20 mouse cellular contexts compared by ENCODE assay signal in the genomic region with DNA sequence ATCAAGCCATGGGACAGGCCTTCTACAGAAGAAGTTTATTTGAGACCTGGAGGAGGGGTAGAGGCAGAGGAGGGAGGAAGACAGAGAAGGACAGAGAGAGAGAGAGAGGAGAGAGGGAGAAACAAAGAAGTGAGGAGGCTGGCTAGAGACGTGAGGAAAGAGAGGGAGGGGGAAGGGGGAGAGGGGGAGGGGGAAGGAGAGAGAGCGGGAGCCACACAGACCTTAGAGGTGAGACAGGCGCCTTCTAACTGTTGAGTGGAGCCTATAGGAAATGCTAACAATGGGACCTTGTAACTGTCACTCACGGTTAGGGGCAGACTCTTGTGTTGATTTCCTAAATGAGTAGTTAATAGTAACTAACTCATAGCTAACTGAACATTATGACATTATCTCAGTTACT. TPM values are rescaled to one million over a fixed set of nuclear protein-coding genes. Genes with fewer than 3 reads are reported as not detected.
"Had no signal": no experiment of that assay in that cellular context is flagged by ENCODE, and none has a peak within 500 bp of the region (broad histone marks: within the 10 kb centered on the region; RNA-seq: fewer than 3 reads in every experiment).

No protein-coding gene starts in this region.

- H3K27me3 ChIP-seq: midbrain, embryonic 13.5 days; neural tube, embryonic 13.5 days; neural tube, embryonic 15.5 days; stomach, embryonic 15.5 days had no signal

- H3K9ac ChIP-seq: lung, embryonic 14.5 days; midbrain, embryonic 13.5 days; neural tube, embryonic 13.5 days; neural tube, embryonic 15.5 days; stomach, embryonic 15.5 days had no signal

- H3K9me3 ChIP-seq: midbrain, embryonic 13.5 days; neural tube, embryonic 13.5 days; neural tube, embryonic 15.5 days; stomach, embryonic 15.5 days had no signal

- H3K4me1 ChIP-seq: midbrain, embryonic 13.5 days; neural tube, embryonic 13.5 days; neural tube, embryonic 15.5 days; stomach, embryonic 15.5 days had no signal

- H3K4me2 ChIP-seq: lung, embryonic 14.5 days; midbrain, embryonic 11.5 days; midbrain, embryonic 13.5 days; neural tube, embryonic 13.5 days; neural tube, embryonic 15.5 days; stomach, embryonic 15.5 days had no signal

- H3K4me3 ChIP-seq: midbrain, embryonic 13.5 days; myocyte; neural tube, embryonic 13.5 days; neural tube, embryonic 15.5 days; stomach, embryonic 15.5 days had no signal

- ATAC-seq: midbrain, embryonic 13.5 days; midbrain, embryonic 16.5 days had no signal

- H3K36me3 ChIP-seq: midbrain, embryonic 13.5 days; neural tube, embryonic 13.5 days; neural tube, embryonic 15.5 days; stomach, embryonic 15.5 days had no signal

- H3K27ac ChIP-seq: midbrain, embryonic 13.5 days; neural tube, embryonic 13.5 days; neural tube, embryonic 15.5 days; stomach, embryonic 15.5 days; stomach, postnatal 0 days had no signal

- DNase-seq: lung, adult 18-20 months; lung, embryonic 14.5 days; lung, postnatal 10 days; lung, postnatal 4 days; retina, postnatal 1 day; right cerebral cortex, postnatal 14 days; thymus, adult 2 months; thymus, postnatal 25 days; thymus, postnatal 4 days had no signal

RNA-seq across cellular contexts. Expression of gene Slc9b1, which starts 14.1 kb away (rescaled TPM):
- total RNA-seq: megakaryocyte, adult 5-6 weeks; megakaryocyte-erythroid progenitor cell, adult 5-6 weeks had no signal
- polyA plus RNA-seq: midbrain, embryonic 11.5 days; myocyte; neural tube, embryonic 13.5 days; spleen, adult 2 months; thymus, adult 2 months had no signal

RNA-seq across cellular contexts. Expression of gene Slc9b2, which starts 26.3 kb away (rescaled TPM):
- total RNA-seq: megakaryocyte, adult 5-6 weeks had no signal

RNA-seq across cellular contexts. Expression of gene Bdh2, which starts 52.7 kb away (rescaled TPM):
- total RNA-seq: megakaryocyte, adult 5-6 weeks; megakaryocyte-erythroid progenitor cell, adult 5-6 weeks had no signal
